Mouse (Mus musculus) G1E (cell line): Measurements from ENCODE around the gene Rftn1. TPM values are rescaled to one million over a fixed set of nuclear protein-coding genes. Genes with fewer than 3 reads are reported as not detected.

ENCODE experiments used
- ATAC-seq: 2 replicates; pipeline ENCODE4 v1.8.0; 2016; ENCODE audit warnings: mild to moderate bottlenecking; ENCODE audit not compliant: insufficient number of reproducible peaks, poor library complexity, low FRiP score, severe bottlenecking; ENCODE audit errors: extremely low read depth
- DNase-seq: peaks from one replicate; pipeline ENCODE4 v3.0.0; 2012; ENCODE audit warnings: low spot score
- H3K27me3 ChIP-seq: 2 replicates; pipeline ENCODE4 v1.6.1; 2012; ENCODE audit warnings: mild to moderate bottlenecking, low read length, inconsistent platforms; ENCODE audit not compliant: insufficient read depth
- H3K36me3 ChIP-seq: replicated peaks from 2 replicates; pipeline ENCODE3; 2012; ENCODE audit warnings: mild to moderate bottlenecking, inconsistent platforms
- H3K4me1 ChIP-seq: 2 replicates; pipeline ENCODE4 v1.6.1; 2012; ENCODE audit warnings: low read depth, low read length, inconsistent platforms, mixed read lengths; ENCODE audit not compliant: insufficient read depth
- H3K4me3 ChIP-seq: 2 replicates; pipeline ENCODE4 v1.5.1; 2012; ENCODE audit warnings: low read depth, mild to moderate bottlenecking, inconsistent platforms, low read length, moderate library complexity, mixed read lengths
- H3K9me3 ChIP-seq: replicated peaks from 2 replicates; pipeline ENCODE4 v1.6.1; 2012; ENCODE audit warnings: inconsistent platforms
- CTCF ChIP-seq: IDR thresholded peaks from 2 replicates; pipeline ENCODE4 v1.5.1; 2012; ENCODE audit warnings: low read depth, low read length, inconsistent platforms, mixed read lengths
- GATA1 ChIP-seq: IDR thresholded peaks from 2 replicates; pipeline ENCODE4 v1.6.1; 2012; ENCODE audit warnings: borderline replicate concordance, low read length, inconsistent platforms, mixed read lengths
- GATA2 ChIP-seq: IDR thresholded peaks from 2 replicates; pipeline ENCODE4 v1.6.1; 2012; ENCODE audit warnings: low read depth, low read length, inconsistent platforms, borderline replicate concordance
- POLR2AphosphoS5 ChIP-seq: IDR thresholded peaks from 2 replicates; pipeline ENCODE4 v1.6.1; 2012; ENCODE audit warnings: low read depth, low read length, inconsistent platforms; ENCODE audit not compliant: insufficient replicate concordance
- TAL1 ChIP-seq: conservative IDR thresholded peaks from 2 replicates; pipeline ENCODE4 v1.6.1; 2012; ENCODE audit warnings: low read depth, low read length, inconsistent platforms, mixed read lengths
- polyA plus RNA-seq: library from polyadenylated mRNA; stranded (reverse); fragments of >175 nt; gene quantifications from 2 replicates; pipeline ENCODE4 v1.2.3, GENCODE M21; 2012
- total RNA-seq, 2 experiments: library from RNA; stranded (forward) in 1 of 2; stranded (reverse) in 1 of 2; fragments of 200-1000 nt in 1 of 2; fragments of >200 nt in 1 of 2; fragmentation: Nextera tagmentation in 1 of 2; gene quantifications; 2 replicates each; pipeline ENCODE4 v1.2.3; 2014 to 2017

The Rftn1 gene
- total and polyA plus RNA-seq, 3 experiments, result not detected

DNA sequence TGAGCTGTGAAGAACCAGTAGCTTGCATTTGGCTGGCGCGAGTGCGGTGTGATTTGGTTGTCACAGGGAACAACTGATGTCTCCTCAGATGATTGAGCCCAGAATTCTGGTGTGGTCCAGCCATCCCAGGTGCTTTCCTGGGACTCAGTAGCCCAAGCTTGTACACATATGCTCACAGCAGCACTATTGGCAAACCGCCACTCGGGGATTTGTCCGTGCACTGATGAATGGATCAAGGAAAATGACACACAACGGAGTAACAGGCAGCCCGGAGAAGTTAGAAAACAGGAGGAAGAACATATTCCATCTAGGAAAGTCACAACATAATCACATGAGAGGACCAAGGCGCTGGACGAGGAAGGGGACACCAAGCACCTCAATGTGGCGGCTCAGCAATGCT, 42.3 kb upstream of the Rftn1 start:
- H3K9me3 ChIP-seq, result peaks cover 64% of the 10 kb centered on the region
- no peaks in the 10 kb centered on the region for H3K4me1 ChIP-seq
- no peak for DNase-seq
- ATAC-seq, result no peak
- H3K36me3 ChIP-seq, result no peaks in the 10 kb centered on the region
- TF ChIP-seq POLR2AphosphoS5, result no peak
- no peak for TF ChIP-seq TAL1
- no peak for TF ChIP-seq CTCF
- no peak for TF ChIP-seq GATA1
- no peak for TF ChIP-seq GATA2
- no peaks in the 10 kb centered on the region for H3K27me3 ChIP-seq
- no peak overlapping the region for H3K4me3 ChIP-seq

DNA sequence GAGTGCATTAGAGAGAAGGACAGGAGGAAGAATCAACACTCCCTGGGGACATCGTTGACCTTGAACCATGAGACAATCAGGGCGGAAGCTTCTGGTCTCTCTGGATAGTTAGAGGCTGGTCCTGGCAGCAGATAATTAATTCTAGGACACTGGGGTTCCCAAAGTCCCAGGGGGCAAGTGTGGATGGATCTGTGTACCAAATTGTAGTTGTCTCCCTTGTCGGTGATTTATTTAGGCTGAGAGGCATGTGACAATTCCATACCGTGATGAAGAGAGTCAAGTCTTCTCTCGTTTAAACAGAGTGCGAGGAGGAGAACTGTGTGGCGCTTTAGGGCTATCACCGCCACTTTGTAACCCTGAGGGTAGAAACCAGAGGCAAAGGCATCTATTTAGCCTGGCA, 40.7 kb upstream of the Rftn1 start:
- no peaks in the 10 kb centered on the region for H3K4me1 ChIP-seq
- no peak for DNase-seq
- no peak overlapping the region for H3K4me3 ChIP-seq
- no peaks in the 10 kb centered on the region for H3K36me3 ChIP-seq
- no peak for ATAC-seq
- H3K9me3 ChIP-seq, result peaks cover 55% of the 10 kb centered on the region
- no peaks in the 10 kb centered on the region for H3K27me3 ChIP-seq
- no peak for TF ChIP-seq CTCF
- TF ChIP-seq TAL1, result no peak
- no peak for TF ChIP-seq POLR2AphosphoS5
- no peak for TF ChIP-seq GATA1
- no peak for TF ChIP-seq GATA2

DNA sequence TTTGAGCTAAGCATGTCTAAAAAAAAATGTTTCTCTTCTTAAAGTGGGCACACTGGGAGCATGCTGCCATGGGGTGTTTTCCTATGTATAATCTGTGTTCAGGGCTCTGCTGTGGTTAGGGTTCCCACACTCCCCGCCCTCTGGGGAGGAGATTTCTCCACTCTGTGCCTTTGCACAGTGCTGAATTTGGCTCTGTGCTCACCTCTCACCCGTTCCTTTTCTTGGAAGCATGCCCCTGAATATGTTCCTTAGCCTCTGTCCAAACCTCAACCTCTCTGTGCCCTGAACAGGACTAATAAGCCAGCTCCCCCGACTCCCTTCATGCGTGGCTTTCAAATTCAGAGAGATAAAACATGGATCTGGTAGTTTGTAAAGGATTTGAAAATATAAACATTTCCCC, 39.1 kb upstream of the Rftn1 start:
- DNase-seq (no peak), ATAC-seq (no peak)
- TF ChIP-seq TAL1, result no peak
- TF ChIP-seq GATA2, result no peak
- TF ChIP-seq POLR2AphosphoS5, result no peak
- TF ChIP-seq GATA1, result no peak
- no peak for TF ChIP-seq CTCF

GRCm38 (mm10) chr17:50227366-50227765, 36.9 kb upstream of the Rftn1 start:
- no peak for TF ChIP-seq TAL1
- no peak for TF ChIP-seq CTCF
- TF ChIP-seq POLR2AphosphoS5, result no peak
- TF ChIP-seq GATA1, result no peak
- TF ChIP-seq GATA2, result no peak
- Histone ChIP-seq H3K4me3 (no peak overlapping the region), H3K27me3 (no peaks in the 10 kb centered on the region), H3K4me1 (no peaks in the 10 kb centered on the region), H3K9me3 (peaks cover 71% of the 10 kb centered on the region), H3K36me3 (no peaks in the 10 kb centered on the region)
- DNase-seq (no peak), ATAC-seq (no peak)

More for the DNA sequence above, 39.1 kb upstream of the Rftn1 start:
- no peaks in the 10 kb centered on the region for H3K27me3 ChIP-seq
- H3K36me3 ChIP-seq, result no peaks in the 10 kb centered on the region
- no peaks in the 10 kb centered on the region for H3K4me1 ChIP-seq
- H3K9me3 ChIP-seq, result peaks cover 62% of the 10 kb centered on the region
- H3K4me3 ChIP-seq, result no peak overlapping the region

DNA sequence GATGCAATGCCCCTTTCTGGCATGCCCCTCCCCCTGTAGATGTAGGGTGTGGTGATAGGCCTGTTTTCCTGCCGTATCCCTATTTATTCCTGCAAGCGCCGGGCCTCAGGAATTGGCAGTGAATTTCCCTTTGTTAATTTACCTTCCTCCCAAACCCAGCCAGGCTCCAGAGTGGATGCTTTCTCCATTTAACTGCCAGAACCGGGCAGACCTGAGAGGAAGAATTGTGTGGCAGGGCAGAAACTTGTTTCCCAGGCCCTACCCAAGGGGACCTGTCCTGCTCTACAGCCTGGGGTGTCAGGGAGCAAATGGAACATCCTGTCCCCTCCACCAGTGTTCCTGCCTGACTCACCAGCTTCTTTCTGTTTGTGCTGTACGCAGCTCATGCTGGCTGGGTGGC, 34.2 kb upstream of the Rftn1 start:
- no peak for DNase-seq
- H3K9me3 ChIP-seq, result peaks cover 56% of the 10 kb centered on the region
- no peak overlapping the region for H3K4me3 ChIP-seq
- no peaks in the 10 kb centered on the region for H3K4me1 ChIP-seq
- ATAC-seq, result no peak
- no peaks in the 10 kb centered on the region for H3K27me3 ChIP-seq
- H3K36me3 ChIP-seq, result no peaks in the 10 kb centered on the region
- TF ChIP-seq GATA1 (no peak), GATA2 (no peak), POLR2AphosphoS5 (no peak), CTCF (no peak), TAL1 (no peak)

GRCm38 (mm10) chr17:50217978-50218377, 27.5 kb upstream of the Rftn1 start:
- no peaks in the 10 kb centered on the region for H3K27me3 ChIP-seq
- H3K4me1 ChIP-seq, result no peaks in the 10 kb centered on the region
- no peaks in the 10 kb centered on the region for H3K36me3 ChIP-seq
- TF ChIP-seq CTCF (no peak), GATA1 (no peak), TAL1 (no peak), POLR2AphosphoS5 (no peak), GATA2 (no peak)
- no peak overlapping the region for H3K4me3 ChIP-seq
- DNase-seq (no peak), ATAC-seq (no peak)
- H3K9me3 ChIP-seq, result peaks cover 65% of the 10 kb centered on the region

GRCm38 (mm10) chr17:50215104-50215503, 24.6 kb upstream of the Rftn1 start:
- TF ChIP-seq GATA2, result no peak
- DNase-seq, result no peak
- no peak for ATAC-seq
- Histone ChIP-seq H3K4me1 (no peaks in the 10 kb centered on the region), H3K4me3 (no peak overlapping the region), H3K27me3 (no peaks in the 10 kb centered on the region), H3K36me3 (no peaks in the 10 kb centered on the region), H3K9me3 (peaks cover 68% of the 10 kb centered on the region)
